Mouse (Mus musculus): ENCODE results near the gene Phf6. TPM values are rescaled to one million over a fixed set of nuclear protein-coding genes. Genes with fewer than 3 reads are reported as not detected.

Phf6 gene
- total and polyA plus RNA-seq, 2 experiments from 2014 or later: 40.6 to 45.3 TPM

DNA sequence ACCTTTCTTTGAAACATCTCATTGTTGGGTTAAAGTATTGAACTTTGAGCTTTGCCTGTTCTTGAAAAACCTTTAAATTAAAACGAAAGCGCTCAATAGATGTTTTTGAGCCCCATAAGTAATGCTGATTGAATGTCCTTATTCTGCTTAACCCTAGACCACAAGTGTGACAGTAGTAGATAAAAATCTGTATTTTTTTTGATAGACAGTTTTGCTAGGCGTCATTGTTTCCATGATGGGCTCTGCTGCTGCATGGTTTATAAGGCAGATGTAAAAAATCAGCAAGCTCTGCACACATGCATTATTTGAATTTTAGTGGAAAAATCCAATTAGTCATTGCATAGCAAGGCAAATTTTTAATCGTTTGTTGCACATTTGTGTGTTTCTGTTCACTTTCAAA, 1.8 kb downstream of the Phf6 start:
- Histone ChIP-seq H3K27ac (ENCODE audit: low read depth, low read length) (no peak overlapping the region), H3K36me3 (ENCODE audit: insufficient read depth, low read length) (no peaks in the 10 kb centered on the region), H3K9ac (replicated peaks; ENCODE audit: low read length, poor library complexity, severe bottlenecking) (0 out of 2 replicates have a peak overlapping the region, but pooled peaks have one; percentile 77), H3K9me3 (ENCODE audit: low read length) (no peaks in the 10 kb centered on the region), H3K4me2 (ENCODE audit: low read depth, low read length, poor library complexity, severe bottlenecking) (peak overlapping the region; percentile 43), H3K4me1 (ENCODE audit: insufficient read depth, low read length) (no peaks in the 10 kb centered on the region), H3K27me3 (ENCODE audit: insufficient read depth, low read length) (no peaks in the 10 kb centered on the region), H3K4me3 (ENCODE audit: low read depth, low read length) (peak overlapping the region; percentile 59)
- no peak for TF ChIP-seq CTCF (IDR thresholded peaks at IDR 0.05)
- ATAC-seq (ENCODE audit: low FRiP score) (no peak), DNase-seq (ENCODE audit: low spot score) (no peak)
- 33% methylated on average over 4 of the region's 4 CpGs for WGBS

DNA sequence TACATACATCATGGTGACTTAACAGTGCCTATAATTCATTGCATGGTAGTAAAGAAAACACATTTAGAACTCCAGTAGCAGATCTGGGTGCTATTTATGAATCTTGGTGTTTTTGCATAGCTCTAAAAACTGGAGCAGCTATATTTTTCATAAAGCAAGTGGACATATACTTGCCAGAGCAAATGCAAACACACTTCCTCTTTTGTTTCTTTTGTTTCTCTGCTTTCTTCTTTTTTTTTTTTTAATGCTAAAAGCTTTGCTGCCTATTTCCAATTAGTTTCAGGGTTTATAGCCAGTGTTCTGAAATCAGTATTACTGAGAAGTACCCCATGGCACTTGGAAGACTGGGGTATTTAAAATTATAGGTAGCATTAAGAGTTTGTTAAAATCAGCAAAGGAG, 2.6 kb downstream of the Phf6 start:
- Histone ChIP-seq H3K4me2 (ENCODE audit: low read depth, low read length, poor library complexity, severe bottlenecking) (peak overlapping the region; percentile 35), H3K9me3 (ENCODE audit: low read length) (no peaks in the 10 kb centered on the region), H3K4me3 (ENCODE audit: low read depth, low read length) (peak overlapping the region; percentile 28), H3K4me1 (ENCODE audit: insufficient read depth, low read length) (no peaks in the 10 kb centered on the region), H3K36me3 (ENCODE audit: insufficient read depth, low read length) (no peaks in the 10 kb centered on the region), H3K27me3 (ENCODE audit: insufficient read depth, low read length) (no peaks in the 10 kb centered on the region), H3K27ac (ENCODE audit: low read depth, low read length) (no peak overlapping the region), H3K9ac (replicated peaks; ENCODE audit: low read length, poor library complexity, severe bottlenecking) (no peak overlapping the region)
- DNase-seq (ENCODE audit: low spot score) (no peak), ATAC-seq (ENCODE audit: low FRiP score) (no peak)
- TF ChIP-seq CTCF (IDR thresholded peaks at IDR 0.05): no peak

DNA sequence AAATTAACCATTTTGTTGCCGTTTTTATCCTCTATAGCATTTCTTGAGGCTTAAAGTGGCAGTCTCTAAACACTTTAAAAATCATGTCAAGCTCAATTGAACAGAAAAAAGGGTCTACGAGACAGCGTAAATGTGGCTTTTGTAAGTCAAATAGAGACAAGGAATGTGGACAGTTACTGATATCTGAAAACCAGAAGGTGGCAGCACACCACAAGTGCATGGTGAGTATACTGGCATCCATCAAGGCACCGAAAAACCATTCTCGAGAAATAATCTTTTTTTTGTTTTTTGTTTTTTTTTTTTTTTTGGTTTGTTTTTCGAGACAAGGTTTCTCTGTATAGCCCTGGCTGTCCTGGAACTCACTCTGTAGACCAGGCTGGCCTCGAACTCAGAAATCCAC, 4.5 kb downstream of the Phf6 start:
- no peak for ATAC-seq (ENCODE audit: low FRiP score)
- Histone ChIP-seq H3K4me2 (ENCODE audit: low read depth, low read length, poor library complexity, severe bottlenecking) (no peak overlapping the region), H3K4me3 (ENCODE audit: low read depth, low read length) (no peak overlapping the region), H3K9me3 (ENCODE audit: low read length) (no peaks in the 10 kb centered on the region), H3K36me3 (ENCODE audit: insufficient read depth, low read length) (no peaks in the 10 kb centered on the region), H3K27me3 (ENCODE audit: insufficient read depth, low read length) (no peaks in the 10 kb centered on the region), H3K27ac (ENCODE audit: low read depth, low read length) (no peak overlapping the region), H3K9ac (replicated peaks; ENCODE audit: low read length, poor library complexity, severe bottlenecking) (no peak overlapping the region), H3K4me1 (ENCODE audit: insufficient read depth, low read length) (no peaks in the 10 kb centered on the region)
- TF ChIP-seq CTCF (IDR thresholded peaks at IDR 0.05): peak; percentile 59
- peak; percentile 13 for DNase-seq (ENCODE audit: low spot score)
- WGBS: 52% methylated on average over 6 of the region's 7 CpGs

DNA sequence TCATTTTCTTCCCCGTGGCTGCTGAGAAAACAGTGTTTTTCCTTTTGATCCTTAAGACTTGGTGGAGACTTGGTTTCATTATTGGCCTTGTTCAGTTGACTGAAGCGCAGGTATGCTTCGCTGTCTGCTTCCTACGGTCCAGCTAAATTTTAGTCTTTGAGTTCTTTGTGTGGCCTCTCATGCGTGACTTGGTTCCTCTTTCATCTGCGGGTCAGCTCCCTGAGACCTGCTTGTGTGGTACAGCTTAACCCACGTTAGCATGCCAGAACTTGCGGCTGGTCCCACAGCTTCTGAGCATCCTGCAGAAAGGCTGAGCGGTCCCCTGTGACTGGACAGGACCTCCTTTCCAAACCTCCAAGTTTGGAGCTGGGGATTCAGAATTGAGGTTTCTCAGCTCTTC, 14.7 kb downstream of the Phf6 start:
- DNase-seq (ENCODE audit: low spot score): no peak
- no peak overlapping the region for H3K4me3 ChIP-seq (ENCODE audit: low read depth, low read length)
- H3K9me3 ChIP-seq (ENCODE audit: low read length): no peaks in the 10 kb centered on the region
- 52% methylated on average over 9 of the region's 9 CpGs for WGBS
- H3K27me3 ChIP-seq (ENCODE audit: insufficient read depth, low read length): no peaks in the 10 kb centered on the region
- H3K9ac ChIP-seq (replicated peaks; ENCODE audit: low read length, poor library complexity, severe bottlenecking): no peak overlapping the region
- no peak for ATAC-seq (ENCODE audit: low FRiP score)
- no peaks in the 10 kb centered on the region for H3K36me3 ChIP-seq (ENCODE audit: insufficient read depth, low read length)
- H3K4me1 ChIP-seq (ENCODE audit: insufficient read depth, low read length): no peaks in the 10 kb centered on the region
- TF ChIP-seq CTCF (IDR thresholded peaks at IDR 0.05): no peak
- H3K27ac ChIP-seq (ENCODE audit: low read depth, low read length): no peak overlapping the region
- no peak overlapping the region for H3K4me2 ChIP-seq (ENCODE audit: low read depth, low read length, poor library complexity, severe bottlenecking)

DNA sequence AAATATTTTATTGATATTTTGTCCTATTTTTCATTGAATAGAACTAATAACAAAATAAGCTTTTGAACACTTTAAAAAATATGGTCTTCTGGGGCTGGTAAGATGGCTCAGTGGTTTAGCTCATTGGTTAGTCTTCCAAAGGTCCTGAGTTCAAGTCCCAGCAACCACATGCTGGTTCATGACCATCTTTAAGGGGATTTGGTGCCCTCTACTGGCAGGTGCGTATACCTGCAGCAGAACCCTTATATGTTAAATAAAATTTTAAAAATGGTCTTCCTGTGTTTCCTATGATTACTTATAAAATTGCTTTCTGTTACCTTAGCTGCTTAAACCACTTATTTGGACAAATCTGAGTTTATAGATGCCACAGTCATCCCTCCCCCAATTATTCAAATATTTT, 16.8 kb downstream of the Phf6 start:
- WGBS: 38% methylated on average over 1 of the region's 1 CpGs
- Histone ChIP-seq H3K4me3 (ENCODE audit: low read depth, low read length) (no peak overlapping the region), H3K9ac (replicated peaks; ENCODE audit: low read length, poor library complexity, severe bottlenecking) (no peak overlapping the region), H3K36me3 (ENCODE audit: insufficient read depth, low read length) (no peaks in the 10 kb centered on the region), H3K27ac (ENCODE audit: low read depth, low read length) (no peak overlapping the region), H3K4me2 (ENCODE audit: low read depth, low read length, poor library complexity, severe bottlenecking) (no peak overlapping the region), H3K27me3 (ENCODE audit: insufficient read depth, low read length) (no peaks in the 10 kb centered on the region), H3K9me3 (ENCODE audit: low read length) (no peaks in the 10 kb centered on the region), H3K4me1 (ENCODE audit: insufficient read depth, low read length) (no peaks in the 10 kb centered on the region)
- ATAC-seq (ENCODE audit: low FRiP score): no peak
- DNase-seq (ENCODE audit: low spot score): no peak
- TF ChIP-seq CTCF (IDR thresholded peaks at IDR 0.05): peak; percentile 59

DNA sequence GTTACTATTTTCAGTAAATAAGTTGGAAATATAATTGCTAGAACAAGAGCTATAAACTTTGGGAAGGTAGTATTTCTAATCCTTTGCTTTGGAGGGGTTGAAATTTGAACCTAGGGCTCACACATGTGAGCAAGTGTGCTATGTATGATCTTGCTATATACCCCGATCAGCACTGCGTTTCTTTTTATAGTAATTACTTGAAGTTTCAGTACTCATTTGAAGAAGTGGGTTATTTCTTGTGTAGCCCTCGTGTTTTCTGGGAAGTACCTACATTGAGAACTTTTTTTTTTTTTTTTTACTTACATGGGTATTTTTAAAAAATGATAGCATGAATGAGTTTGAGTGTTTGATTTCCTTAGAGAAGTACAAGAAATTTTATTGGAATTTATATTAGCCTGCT, 17.7 kb downstream of the Phf6 start:
- WGBS: 87% methylated on average over 3 of the region's 3 CpGs
- H3K36me3 ChIP-seq (ENCODE audit: insufficient read depth, low read length): no peaks in the 10 kb centered on the region
- H3K9ac ChIP-seq (replicated peaks; ENCODE audit: low read length, poor library complexity, severe bottlenecking): no peak overlapping the region
- TF ChIP-seq CTCF (IDR thresholded peaks at IDR 0.05): no peak
- H3K4me3 ChIP-seq (ENCODE audit: low read depth, low read length): no peak overlapping the region
- no peaks in the 10 kb centered on the region for H3K27me3 ChIP-seq (ENCODE audit: insufficient read depth, low read length)
- H3K4me2 ChIP-seq (ENCODE audit: low read depth, low read length, poor library complexity, severe bottlenecking): no peak overlapping the region
- no peak overlapping the region for H3K27ac ChIP-seq (ENCODE audit: low read depth, low read length)
- no peaks in the 10 kb centered on the region for H3K9me3 ChIP-seq (ENCODE audit: low read length)
- no peaks in the 10 kb centered on the region for H3K4me1 ChIP-seq (ENCODE audit: insufficient read depth, low read length)
- DNase-seq (ENCODE audit: low spot score) (no peak), ATAC-seq (ENCODE audit: low FRiP score) (no peak)
